Mouse (Mus musculus) spleen, adult 2 months (tissue): ENCODE results near the gene Cse1l.

ENCODE experiments used
- CTCF ChIP-seq: fragments of 200-500 bp; IDR thresholded peaks from 2 replicates; pipeline ENCODE4 v1.5.1; 2011; ENCODE audit warnings: mild to moderate bottlenecking, inconsistent platforms; ENCODE audit not compliant: insufficient read depth, insufficient read length, insufficient replicate concordance; ENCODE audit errors: extremely low read depth
- POLR2A ChIP-seq: fragments of 200-500 bp; IDR thresholded peaks from 2 replicates; pipeline ENCODE4 v1.6.1; 2011; ENCODE audit warnings: low read depth, low read length, inconsistent platforms

- TF ChIP-seq CTCF (no peak), POLR2A (no peak)
Measured at GRCm38 (mm10) chr2:166909729-166910128, 3.9 kb downstream of the Cse1l start.
